Mouse (Mus musculus) right cerebral cortex, postnatal 36 days (tissue): ENCODE measurements around the gene Atxn7l1.

Experiments used
- DNase-seq, 2 experiments: peaks; one replicate each; pipeline ENCODE4 v3.0.0; 2022; ENCODE audit warnings: low spot score in 2 of 2, mixed read lengths in 1 of 2

Atxn7l1 gene

DNA sequence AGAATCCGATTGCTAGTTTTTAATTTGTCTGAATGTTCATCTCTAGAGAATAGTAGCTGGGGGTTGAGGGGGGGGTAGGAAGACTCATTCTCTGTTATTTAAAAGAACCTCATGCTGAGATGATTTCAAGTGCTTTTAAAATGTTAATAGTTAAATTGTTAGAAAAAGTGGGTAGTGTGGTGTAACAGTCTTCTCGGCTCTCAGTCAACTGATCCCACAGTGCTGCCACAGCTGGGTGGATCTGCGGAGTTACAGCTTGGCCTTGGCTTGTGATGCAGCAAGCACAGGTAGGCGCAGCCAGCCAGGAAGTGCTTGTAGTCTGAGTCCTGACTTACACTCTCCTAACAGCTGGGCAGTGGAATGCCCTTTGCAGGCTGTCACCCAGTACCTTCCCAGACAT lies 125.7 kb downstream of the Atxn7l1 start:
- no peak for DNase-seq

DNA sequence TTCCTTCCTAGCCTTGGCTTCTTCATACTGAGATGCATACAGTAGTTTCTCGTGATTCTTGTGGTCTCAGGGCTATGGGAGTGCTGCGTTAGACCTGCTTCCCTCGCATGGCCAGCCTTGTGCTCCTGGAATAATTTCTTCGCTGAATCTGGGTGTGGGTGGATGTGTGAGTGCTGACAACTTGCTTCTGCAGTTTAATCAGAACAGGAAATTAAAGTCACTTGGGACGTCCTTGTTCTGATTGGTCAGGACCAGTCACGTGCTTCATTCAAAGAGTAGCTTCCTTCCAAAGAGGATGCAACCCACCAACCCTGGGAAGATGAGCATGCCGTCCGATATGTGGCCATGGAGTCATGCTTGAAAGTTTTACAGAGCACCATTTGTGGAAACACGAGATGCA lies 126.2 kb downstream of the Atxn7l1 start:
- peak in 1 of 2 experiments; percentile 27 for DNase-seq

DNA sequence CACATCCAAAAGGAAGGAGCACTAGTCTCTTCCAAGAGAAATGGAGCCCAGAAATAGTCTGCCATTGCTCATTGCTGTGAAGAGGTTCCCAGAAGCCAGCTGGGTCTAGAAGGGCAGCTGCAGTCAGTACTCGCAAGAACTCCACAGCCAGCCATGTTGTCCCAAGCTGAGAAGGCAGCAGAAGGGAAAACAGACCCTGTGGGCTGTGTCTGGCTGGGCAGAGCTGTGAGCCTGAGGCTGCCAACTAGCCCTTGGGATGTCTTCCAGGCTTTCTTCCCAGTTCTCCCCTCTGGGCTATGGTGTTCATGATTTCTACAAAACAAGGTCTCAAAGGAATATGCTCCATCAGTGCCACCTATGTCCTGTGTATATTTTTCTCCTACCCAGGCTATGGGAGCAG lies 128.5 kb downstream of the Atxn7l1 start:
- no peak for DNase-seq

DNA sequence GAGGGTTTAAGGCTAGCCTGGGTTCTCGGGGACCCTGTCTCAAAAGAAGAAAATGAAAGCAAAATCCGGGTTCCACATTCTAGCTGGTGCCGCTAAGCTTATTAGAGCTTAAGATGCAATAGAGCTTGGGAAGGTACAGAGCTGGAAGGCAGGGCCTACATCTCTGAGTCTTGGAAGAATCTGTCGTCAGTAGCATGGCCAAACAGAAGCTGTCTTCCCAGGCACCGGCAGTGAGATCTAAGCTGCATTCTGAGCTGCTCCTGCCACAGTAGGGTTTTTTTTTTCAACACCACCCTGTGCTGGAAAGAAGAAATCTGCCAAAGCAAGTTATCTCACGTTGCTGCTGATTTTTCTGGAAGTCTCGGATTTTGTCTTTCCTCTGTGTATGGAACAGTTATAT lies 129.9 kb downstream of the Atxn7l1 start:
- peak in 1 of 2 experiments; percentile 26 for DNase-seq

DNA sequence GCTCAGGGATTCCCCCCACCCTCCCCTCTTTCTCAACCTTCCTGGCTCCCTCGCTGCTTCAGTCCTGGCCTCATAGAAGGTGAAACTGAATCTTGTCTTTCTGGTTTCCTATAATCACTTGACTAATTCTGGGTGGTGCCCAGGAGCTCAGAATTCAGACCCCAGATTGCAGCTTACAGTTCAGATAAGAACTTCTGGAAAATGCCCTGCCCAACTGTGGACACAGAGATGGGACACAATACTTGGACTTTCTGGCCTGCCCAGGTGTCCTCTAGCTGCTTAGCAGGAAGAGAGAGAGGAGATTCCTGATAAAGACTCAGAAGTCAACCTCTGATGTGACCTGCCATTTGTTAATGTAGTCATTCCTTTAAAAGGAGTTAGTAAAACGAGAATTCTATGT lies 131.7 kb downstream of the Atxn7l1 start:
- no peak for DNase-seq

DNA sequence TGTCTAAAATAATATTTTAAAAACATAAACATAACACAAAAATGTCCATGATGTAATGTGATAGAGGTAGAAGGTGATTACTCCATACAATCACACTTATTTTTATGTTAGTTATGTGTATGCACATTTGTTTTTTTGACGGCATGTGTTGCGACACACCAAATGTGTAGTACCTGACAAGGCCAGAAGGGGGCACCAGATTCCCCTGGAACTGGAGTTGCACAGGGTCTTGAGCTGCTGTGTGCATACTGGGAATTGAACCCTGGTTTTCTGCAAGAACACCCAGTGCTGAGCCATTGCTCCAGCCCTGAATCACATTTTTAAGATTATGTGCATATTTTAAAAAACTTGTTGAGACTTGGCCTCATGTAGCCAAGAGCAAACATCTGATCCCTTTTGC lies 133.3 kb downstream of the Atxn7l1 start:
- no peak for DNase-seq

DNA sequence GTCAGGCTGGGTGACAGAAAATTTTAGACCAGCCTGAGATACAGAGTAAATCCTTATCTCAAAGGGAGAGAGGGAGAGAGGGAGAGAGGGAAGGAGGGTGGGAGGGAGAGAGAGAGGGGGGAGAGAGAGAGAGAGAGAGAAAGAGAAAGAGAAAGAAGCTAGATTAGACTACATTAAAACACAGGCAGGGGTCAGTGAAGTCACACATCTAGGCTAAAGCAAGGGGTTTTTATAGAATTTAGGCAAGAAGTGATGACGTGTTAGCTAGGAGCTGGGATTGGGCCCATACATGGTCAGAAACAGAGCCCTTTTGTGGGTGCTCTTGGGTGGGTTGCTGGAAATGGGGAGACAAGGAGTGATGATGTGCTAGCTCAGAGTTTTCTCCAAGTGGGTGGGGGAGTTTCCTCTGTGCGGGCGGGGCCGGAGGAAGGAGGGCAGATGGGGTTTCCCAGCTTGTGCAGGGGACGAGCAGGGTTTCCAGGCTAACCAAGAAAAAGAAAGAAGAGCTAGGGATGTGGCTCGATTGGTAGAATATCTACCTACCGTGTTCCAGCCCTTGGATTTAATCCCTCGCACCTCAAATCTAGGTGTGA lies 136.9 kb downstream of the Atxn7l1 start:
- no peak for DNase-seq

DNA sequence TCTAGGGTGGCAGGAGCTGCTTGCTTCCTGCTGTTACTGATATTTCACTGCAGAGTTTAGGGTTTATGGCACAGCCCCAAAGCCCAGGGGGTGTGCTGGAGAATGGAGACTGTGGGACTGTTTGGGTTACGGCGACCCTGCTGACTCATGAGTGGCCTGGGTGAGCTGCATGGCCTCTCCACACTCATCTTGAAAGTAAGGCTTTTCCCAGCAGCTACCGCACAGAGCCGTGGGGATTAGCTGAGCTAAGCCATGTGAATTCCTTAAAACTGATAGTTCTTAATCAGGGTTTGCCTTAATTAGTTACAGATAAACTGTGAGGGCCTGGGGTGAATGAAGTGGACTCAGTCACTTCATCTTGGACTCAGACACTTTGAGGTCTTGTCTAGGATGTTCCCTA lies 137.9 kb downstream of the Atxn7l1 start:
- DNase-seq, result no peak

DNA sequence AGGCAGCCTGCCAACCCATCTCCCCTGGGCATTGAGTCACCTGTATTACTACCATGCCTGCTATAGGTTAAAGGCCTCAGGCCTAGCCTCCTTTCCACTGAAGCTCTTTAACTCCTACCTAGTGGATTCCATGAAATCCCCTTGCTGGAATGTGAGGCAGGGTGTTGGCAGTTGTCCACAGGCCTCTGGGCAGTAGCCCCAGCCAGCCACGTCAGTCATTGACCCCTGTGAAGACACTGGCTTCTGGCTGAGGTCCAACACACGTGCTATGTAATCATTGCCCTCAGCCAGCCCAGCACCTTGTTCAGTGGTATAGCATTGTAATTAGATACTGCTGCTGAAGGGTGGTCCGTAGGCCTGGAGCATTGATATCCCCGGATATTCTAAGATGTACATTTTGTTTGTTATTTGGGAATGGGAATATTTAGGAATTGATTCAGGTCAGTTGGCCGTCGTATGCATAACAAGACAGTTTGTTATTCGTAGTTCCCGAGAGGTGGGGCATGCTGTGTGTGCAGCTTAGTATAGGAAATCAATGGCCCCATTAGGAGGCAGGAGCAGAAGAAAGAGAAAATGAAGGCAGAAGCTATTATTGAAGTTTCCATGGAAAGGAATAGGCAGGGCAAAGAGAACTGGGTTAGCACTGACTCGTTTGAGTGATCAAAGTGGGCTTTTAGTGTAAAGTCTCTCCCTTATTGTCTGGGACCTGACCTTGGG lies 138.6 kb downstream of the Atxn7l1 start:
- DNase-seq, result no peak

DNA sequence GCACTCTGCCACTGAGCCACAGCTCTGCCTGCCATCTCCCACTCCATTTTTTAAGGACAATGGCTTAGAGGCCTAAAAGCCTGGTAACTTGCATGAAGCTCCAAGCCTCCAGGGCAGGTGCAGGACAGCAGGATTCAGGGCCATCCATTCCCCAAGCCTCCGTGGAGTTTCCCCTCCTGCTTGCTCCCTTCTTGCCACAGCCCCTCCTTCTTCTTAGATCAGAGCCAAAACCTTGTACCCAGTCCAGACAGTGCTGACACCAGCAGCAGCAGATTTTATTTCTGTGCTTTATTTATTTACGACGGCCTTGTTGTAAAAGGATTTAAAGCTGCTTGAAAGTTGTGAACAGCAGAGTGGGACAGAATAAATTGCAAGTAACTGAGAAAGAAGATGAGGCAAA lies 140.2 kb downstream of the Atxn7l1 start:
- no peak for DNase-seq

DNA sequence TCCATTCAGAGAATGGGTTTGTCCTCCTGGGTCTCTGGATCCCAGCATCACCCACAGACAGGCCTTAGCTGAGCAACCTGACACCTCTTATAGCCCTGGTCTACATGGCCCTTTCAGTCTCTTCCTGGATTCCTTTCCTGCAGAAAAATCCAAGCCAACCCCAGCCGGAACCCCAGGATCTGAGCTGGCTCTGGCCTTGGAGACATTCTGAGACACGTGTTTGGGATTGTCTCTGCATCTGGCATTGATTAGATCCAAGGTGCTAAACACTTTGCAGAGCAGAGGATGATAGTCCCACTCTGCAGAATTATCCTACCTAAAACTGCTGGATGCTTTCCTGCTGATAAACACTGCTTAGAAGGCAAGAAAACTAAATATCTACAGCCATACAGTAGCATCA lies 141.3 kb downstream of the Atxn7l1 start:
- no peak for DNase-seq

DNA sequence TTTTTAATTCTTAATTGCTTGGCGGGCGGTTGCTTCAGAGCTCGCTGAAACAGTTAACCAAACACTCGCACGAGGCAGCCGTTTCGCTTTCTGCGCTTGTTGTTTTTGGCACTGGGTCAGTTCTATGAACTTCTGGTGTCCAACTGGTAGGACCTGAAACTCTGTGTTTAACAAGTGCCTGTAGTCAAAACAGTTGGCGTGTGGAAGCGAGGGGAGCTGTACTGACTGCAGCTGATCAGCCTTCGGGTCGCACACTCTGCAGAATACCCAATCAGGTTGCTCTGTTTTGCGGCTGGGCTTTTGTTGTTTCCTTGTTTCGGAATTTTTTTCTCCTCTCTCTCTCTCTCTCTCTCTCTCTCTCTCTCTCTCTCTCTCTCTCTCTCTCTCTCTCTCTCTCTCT lies 154.6 kb downstream of the Atxn7l1 start:
- no peak for DNase-seq

DNA sequence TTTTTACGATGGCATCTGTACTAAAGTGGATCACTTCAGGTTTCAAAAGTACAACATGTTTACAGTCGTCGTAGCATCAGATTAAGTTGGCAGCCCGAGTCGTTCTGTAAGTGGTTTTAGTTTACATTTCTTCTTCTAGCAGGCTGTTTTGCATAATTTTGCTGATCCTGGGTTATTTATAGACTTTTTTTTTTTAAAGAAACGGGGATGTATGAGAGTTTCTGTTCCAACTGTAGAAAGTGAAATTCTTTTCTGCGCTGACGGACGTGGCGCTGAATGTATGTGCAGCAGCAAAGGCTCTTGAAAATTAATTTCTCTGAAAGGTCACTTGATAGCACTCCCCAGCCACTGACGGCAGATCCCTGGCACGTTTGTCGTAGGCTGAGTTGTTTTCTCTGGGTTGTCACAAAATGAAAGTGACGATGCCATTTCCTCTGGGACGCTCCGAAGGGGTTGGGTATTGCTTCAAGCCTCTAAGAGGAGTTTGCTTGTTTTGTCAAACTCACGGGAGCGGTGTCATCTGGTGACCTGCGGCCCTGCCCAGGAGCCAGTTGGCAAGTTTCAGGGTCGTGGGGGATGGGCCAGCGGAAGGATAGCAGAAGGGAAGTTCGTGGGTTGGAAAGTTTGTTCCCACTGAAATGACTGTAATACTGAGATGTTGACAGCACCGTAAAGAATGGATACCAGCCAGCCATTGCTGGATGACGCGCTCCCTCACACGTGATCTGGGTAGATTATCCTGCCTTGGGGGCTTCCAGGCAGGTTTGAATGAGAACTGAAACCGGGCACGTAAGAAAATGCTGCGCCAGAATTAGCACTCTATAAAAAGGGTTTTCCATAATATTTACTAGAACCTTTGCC lies 155.3 kb downstream of the Atxn7l1 start:
- no peak for DNase-seq

DNA sequence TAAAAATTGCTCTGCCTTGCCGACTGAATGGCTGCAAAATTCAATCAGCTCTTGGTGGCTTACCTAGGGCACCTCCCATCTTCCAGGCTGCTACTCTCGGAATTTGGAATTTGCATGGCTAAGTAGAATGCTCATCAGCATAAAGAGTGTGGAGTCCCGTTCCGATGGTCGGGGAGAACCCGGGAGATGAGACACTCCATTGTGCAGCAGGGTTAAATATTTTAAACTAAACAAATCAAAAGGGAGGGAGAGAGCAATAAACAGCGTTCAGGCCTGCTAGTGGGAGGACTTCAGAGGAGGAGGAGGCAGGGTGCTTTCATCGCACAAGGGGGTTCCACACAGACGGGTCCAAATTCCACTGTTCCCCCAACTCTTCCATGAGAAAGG lies 155.9 kb downstream of the Atxn7l1 start:
- no peak for DNase-seq

DNA sequence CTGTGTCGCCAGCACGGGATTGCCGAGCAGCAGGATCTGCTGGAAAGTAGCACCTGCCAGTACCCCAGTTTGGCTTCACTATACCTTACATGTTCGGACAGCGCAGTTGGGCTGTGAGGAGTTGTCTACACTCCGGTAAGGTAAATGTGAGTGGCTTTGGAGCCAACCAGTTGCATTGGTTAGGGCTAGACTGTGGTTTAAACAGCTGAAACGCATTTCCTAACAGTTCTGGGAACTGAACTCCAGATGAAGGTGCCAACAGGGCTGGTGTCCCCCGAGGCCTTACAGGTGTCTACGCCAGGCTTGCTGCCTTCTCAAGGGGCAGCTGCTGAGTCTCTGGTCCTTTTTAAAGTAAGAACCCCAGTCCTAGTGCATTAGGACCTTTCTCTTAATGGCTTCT lies 157.6 kb downstream of the Atxn7l1 start:
- no peak for DNase-seq

DNA sequence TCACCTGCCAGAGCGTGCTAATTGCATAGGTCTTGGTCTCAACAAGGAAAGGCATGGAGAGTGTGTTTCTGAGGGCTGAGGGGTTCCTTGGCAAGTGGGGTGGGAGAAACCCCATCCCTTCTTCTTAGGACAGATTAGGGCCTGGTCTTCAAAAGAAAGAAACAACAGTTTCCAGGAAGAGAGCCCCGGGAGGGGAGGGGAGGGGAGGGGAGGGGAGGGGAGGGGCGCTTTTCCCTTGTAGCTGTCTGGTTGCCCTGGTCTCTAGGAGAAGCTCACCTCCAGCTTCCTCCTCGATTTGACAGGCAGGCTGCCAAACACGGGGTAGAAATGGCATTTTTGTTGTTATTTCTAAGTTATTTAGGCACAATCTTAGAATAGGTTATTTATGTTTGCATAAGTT lies 159.0 kb downstream of the Atxn7l1 start:
- DNase-seq, result no peak

DNA sequence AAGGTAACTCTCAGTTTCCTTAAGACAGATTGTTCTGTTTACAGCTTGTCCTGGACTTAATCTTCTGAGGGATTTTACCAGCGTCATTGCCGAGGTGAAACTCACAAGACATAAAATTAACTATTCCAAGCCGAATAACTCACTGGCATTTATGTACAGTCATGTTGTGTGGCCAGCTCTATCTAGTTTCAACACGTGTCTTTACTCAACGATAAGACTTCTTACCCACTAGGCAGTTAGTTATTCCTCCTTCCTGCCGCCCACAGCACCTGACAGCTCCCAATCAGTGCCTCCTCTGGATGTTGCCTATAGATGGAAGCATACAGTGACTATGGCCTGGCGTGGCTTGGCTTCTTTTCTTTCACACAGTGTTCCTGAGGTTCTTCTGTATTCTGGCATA lies 161.2 kb downstream of the Atxn7l1 start:
- no peak for DNase-seq

DNA sequence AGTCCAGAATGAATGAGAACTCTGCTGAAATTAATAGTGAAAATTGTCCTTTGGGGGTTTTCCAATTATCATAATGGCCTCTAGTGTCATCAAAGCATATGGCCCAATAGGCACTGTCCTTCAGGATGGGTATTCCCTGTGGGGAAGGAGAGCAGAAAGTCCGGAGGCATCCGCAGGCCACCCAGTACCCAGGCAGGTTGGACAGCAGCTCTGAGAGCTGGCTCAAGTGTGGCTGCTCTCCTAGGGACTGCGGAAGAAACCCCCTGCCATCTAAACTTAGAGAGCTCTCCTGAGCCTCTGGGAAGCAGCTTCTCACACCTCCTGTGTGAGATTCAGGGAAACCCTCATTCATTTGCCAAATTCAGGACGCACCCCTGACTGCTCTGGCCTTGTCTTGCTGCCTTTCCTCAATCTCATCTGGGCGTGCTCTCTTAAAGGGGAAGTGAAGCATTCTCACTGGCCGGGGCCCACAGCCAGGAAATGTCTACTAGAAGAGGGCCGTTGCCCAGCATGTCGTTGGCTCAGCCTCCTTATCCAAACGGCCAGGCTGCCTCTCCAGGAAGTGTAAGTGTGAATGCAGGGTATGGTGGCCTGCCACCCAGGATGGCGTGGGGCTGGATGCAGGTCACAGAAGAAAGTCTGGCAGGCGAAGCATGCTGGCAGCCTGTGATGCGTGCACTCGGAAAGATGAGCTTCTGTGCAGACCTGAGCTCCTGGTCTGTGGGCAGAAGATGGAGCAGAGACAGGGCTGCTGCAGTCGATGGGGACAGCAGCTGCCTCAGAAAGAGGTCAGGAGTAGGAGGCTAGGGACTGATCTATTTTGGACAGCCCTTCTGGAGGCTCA lies 166.6 kb downstream of the Atxn7l1 start:
- DNase-seq, result peak; percentile 64 to 77

DNA sequence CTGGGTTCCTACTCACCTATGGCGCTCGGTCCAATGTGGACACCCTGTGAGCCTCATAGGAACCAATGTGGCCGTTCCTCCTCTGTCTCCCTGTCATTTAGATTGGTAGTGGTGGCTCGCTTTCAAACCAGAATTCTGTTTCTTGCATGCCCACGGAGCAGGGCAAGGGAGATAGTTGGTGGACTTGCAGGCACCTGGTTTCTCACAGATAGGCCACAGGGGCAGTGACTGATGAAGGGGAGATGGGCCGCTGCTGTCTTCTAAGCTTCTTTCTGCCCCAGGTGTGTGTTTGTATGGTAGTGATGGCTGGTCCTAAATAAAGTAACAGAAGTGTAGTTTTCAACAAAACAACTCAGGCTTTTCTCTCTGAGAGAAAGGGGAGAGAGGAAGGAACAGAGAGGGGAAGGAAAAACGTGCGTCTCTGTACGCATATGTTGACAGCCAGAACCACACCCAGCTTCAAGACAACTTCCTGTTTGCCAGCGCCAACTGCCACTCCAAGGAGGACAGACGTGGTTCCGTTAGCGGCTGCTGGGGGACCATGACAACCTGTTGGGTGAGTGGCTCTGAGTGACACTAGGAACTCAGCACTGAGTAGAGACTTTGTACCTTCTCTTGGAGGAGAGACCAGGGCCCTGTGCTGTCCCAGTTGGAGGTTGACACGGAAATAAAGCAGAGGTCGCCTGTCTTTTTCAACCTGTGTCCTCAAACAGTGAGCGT lies 167.6 kb downstream of the Atxn7l1 start:
- no peak for DNase-seq

DNA sequence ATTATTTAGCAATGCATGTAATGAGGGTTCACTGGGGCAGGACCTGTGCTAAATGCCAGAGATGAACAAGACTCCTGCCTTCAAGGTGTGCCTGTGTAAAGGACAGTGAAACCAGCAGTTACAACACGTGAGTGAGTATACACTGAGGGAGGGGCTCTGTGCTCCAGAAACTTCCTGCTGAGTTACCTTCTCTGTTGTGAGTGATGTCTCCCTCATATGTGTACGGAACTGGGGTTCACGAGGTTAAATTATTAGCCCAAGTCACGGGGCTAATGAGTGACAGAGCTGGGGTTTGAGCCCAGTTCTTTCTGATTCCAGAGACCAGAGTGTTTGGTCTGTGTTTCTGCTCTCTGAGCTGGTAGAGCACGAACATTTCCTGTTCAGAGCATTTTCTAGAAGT lies 168.3 kb downstream of the Atxn7l1 start:
- DNase-seq, result no peak

DNA sequence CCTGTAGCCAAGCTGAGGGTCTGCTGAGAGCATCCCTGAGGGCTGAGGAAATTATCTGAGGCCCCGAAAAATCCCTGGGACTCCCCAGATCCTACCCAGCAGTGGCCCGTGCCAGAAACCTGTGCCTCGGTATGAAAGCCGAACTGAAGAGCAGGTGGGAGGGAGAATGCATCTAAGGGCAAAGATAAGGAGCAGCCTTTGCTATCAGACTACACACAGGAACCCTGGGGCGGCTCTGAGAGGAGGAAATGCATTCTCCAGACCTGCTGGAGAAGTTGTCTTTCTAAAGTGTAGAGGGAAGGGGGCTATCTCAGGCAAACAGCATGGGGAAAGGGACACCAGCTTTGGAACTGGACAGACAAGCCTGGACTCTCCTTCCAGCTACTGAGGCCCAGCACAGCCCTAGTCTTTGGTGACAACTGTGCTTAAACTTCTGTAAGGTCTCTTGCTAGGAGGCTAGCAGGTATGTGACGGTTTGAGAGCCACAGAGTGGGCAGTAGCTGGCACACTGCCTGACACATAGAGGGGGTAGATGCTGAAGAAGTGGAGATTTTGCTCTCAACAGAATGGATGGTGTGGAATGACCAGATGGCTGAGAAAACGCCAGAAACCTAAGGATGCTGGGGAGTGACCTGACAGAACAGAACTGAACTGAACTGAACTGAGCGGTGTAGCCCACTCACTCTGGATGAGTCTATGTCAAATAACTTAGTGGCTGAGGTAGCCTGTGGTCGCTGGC lies 170.5 kb downstream of the Atxn7l1 start:
- DNase-seq, result no peak
